Mouse (Mus musculus): ENCODE measurements around the gene Rb1. TPM values are rescaled to one million over a fixed set of nuclear protein-coding genes. Genes with fewer than 3 reads are reported as not detected.

The Rb1 gene
- total and polyA plus RNA-seq, 3 experiments = 6.3 to 13.2 TPM; not detected in 1

GRCm38 (mm10) chr14:73177961-73178360 is 147.7 kb downstream of the Rb1 start:
- TF ChIP-seq SMC3 (IDR thresholded peaks at IDR 0.05; ENCODE audit: low read depth, low read length) (no peak), ETS1 (IDR thresholded peaks at IDR 0.05; ENCODE audit: low read depth, low read length) (no peak), RCOR1 (IDR thresholded peaks at IDR 0.05; ENCODE audit: low read depth, low read length) (no peak), CTCF (IDR thresholded peaks at IDR 0.05 in 2 of 3, conservative IDR thresholded peaks at IDR 0.05 in 1 of 3; ENCODE audit: control insufficient read depth in 1 of 3, insufficient read depth in 1 of 3, low read depth in 2 of 3, low read length in 3 of 3, poor library complexity in 1 of 3, severe bottlenecking in 1 of 3) (no peak), ZC3H11A (IDR thresholded peaks at IDR 0.05; ENCODE audit: low read depth, low read length) (no peak), NRF1 (IDR thresholded peaks at IDR 0.05; ENCODE audit: insufficient read depth, low read depth, low read length, poor library complexity, severe bottlenecking) (no peak), KAT2A (conservative IDR thresholded peaks at IDR 0.05; ENCODE audit: low read depth, low read length) (no peak), MXI1 (IDR thresholded peaks at IDR 0.05; ENCODE audit: low read depth, low read length) (no peak), ELF1 (IDR thresholded peaks at IDR 0.05; ENCODE audit: low read depth, low read length) (no peak)
- Histone ChIP-seq H3K27me3 (ENCODE audit: control insufficient read depth in 1 of 2, insufficient read depth in 2 of 2, low read length in 2 of 2) (no peaks in the 10 kb centered on the region), H3K4me1 (ENCODE audit: control insufficient read depth in 1 of 2, insufficient read depth in 2 of 2, low read length in 2 of 2) (peaks cover 3 to 20% of the 10 kb centered on the region in 2 experiments), H3K9ac (ENCODE audit: control insufficient read depth, low read depth, low read length, poor library complexity, severe bottlenecking) (no peak overlapping the region), H3K27ac (ENCODE audit: control insufficient read depth, low read depth, low read length) (no peak overlapping the region), H3K36me3 (ENCODE audit: control insufficient read depth in 1 of 2, insufficient read depth in 2 of 2, low read length in 2 of 2) (peaks cover 0 to 10% of the 10 kb centered on the region in 2 experiments; a peak in 2 of 4 replicates), H3K9me3 (replicated peaks; ENCODE audit: insufficient read depth, low read length) (no peaks in the 10 kb centered on the region), H3K79me2 (ENCODE audit: control insufficient read depth, insufficient read depth, low read length, poor library complexity) (no peaks in the 10 kb centered on the region), H3K4me3 (ENCODE audit: control insufficient read depth in 1 of 2, insufficient read depth in 1 of 2, low read depth in 2 of 2, low read length in 2 of 2) (no peak overlapping the region)
- no peak for DNase-seq (ENCODE audit: low read depth, low spot score)

- Histone ChIP-seq H3K27me3 (ENCODE audit: control insufficient read depth in 1 of 2, insufficient read depth in 2 of 2, low read length in 2 of 2) (no peaks in the 10 kb centered on the region), H3K27ac (ENCODE audit: control insufficient read depth, low read depth, low read length) (peak overlapping the region; percentile 55; the same call in 1 of the 2 replicates)
- peak; percentile 73 for DNase-seq (ENCODE audit: low read depth, low spot score)
These were observed 149.4 kb downstream of the Rb1 start for GRCm38 (mm10) chr14:73176266-73176665.

More at GRCm38 (mm10) chr14:73176266-73176665, 149.4 kb downstream of the Rb1 start:
- peak; percentile 9 to 30; a peak in 1 of 4 replicates for TF ChIP-seq EP300 (IDR thresholded peaks at IDR 0.05; ENCODE audit: low read depth in 1 of 2, low read length in 2 of 2)
- TF ChIP-seq TCF12 (IDR thresholded peaks at IDR 0.05; ENCODE audit: low read depth, low read length) = 0 out of 2 replicates have a peak, but pooled peaks have one; percentile 8
- TF ChIP-seq NELFE (IDR thresholded peaks at IDR 0.05; ENCODE audit: low read depth, low read length) = peak; percentile 30; the same call in 1 of the 2 replicates
- TF ChIP-seq ZKSCAN1 (IDR thresholded peaks at IDR 0.05; ENCODE audit: low read depth, low read length) = no peak
- TF ChIP-seq MAZ (IDR thresholded peaks at IDR 0.05; ENCODE audit: low read depth, low read length) = no peak
- TF ChIP-seq KAT2A (conservative IDR thresholded peaks at IDR 0.05; ENCODE audit: low read depth, low read length) = no peak
- no peak for TF ChIP-seq MAFK (IDR thresholded peaks at IDR 0.05; ENCODE audit: borderline replicate concordance, low read depth, low read length)
- TF ChIP-seq MEF2A (IDR thresholded peaks at IDR 0.05; ENCODE audit: extremely low read depth, insufficient replicate concordance, low read depth, low read length, poor library complexity, severe bottlenecking) = no peak
- 0 out of 2 replicates have a peak, but pooled peaks have one; percentile 15 for TF ChIP-seq SIN3A (IDR thresholded peaks at IDR 0.05; ENCODE audit: low read length)
- TF ChIP-seq POLR2AphosphoS2 (IDR thresholded peaks at IDR 0.05; ENCODE audit: low read length) = no peak
- no peak for TF ChIP-seq JUND (IDR thresholded peaks at IDR 0.05; ENCODE audit: low read depth, low read length)
- TF ChIP-seq HCFC1 (IDR thresholded peaks at IDR 0.05; ENCODE audit: low read depth, low read length) = no peak
- no peak for TF ChIP-seq NRF1 (IDR thresholded peaks at IDR 0.05; ENCODE audit: insufficient read depth, low read depth, low read length, poor library complexity, severe bottlenecking)
- no peak for TF ChIP-seq TAL1 (IDR thresholded peaks at IDR 0.05; ENCODE audit: low read length)
- no peak for TF ChIP-seq CTCF (IDR thresholded peaks at IDR 0.05 in 2 of 3, conservative IDR thresholded peaks at IDR 0.05 in 1 of 3; ENCODE audit: control insufficient read depth in 1 of 3, insufficient read depth in 1 of 3, low read depth in 2 of 3, low read length in 3 of 3, poor library complexity in 1 of 3, severe bottlenecking in 1 of 3)
- no peaks in the 10 kb centered on the region for H3K79me2 ChIP-seq (ENCODE audit: control insufficient read depth, insufficient read depth, low read length, poor library complexity)
- H3K4me1 ChIP-seq (ENCODE audit: control insufficient read depth in 1 of 2, insufficient read depth in 2 of 2, low read length in 2 of 2) = peaks cover 3 to 20% of the 10 kb centered on the region in 2 experiments
- peaks cover 0 to 10% of the 10 kb centered on the region in 2 experiments; a peak in 2 of 4 replicates for H3K36me3 ChIP-seq (ENCODE audit: control insufficient read depth in 1 of 2, insufficient read depth in 2 of 2, low read length in 2 of 2)
- H3K9ac ChIP-seq (ENCODE audit: control insufficient read depth, low read depth, low read length, poor library complexity, severe bottlenecking) = peak overlapping the region; percentile 42
- no peaks in the 10 kb centered on the region for H3K9me3 ChIP-seq (replicated peaks; ENCODE audit: insufficient read depth, low read length)
- peak overlapping the region; percentile 4 to 40; a peak in 3 of 4 replicates for H3K4me3 ChIP-seq (ENCODE audit: control insufficient read depth in 1 of 2, insufficient read depth in 1 of 2, low read depth in 2 of 2, low read length in 2 of 2)

Data from MEL (cell line).